Mouse (Mus musculus) cerebellum, adult 2 months (tissue): ENCODE measurements around the gene Mcrip2.

Experiments
- CTCF ChIP-seq: fragments of 200-500 bp; IDR thresholded peaks from 2 replicates; pipeline ENCODE4 v1.5.1; 2011; ENCODE audit warnings: low read depth, mild to moderate bottlenecking, control low read depth, low read length, moderate library complexity, borderline replicate concordance; ENCODE audit not compliant: insufficient read depth
- POLR2A ChIP-seq: fragments of 200-500 bp; IDR thresholded peaks from 2 replicates; pipeline ENCODE4 v1.6.1; 2011; ENCODE audit warnings: low read length, control low read depth, borderline replicate concordance; ENCODE audit not compliant: insufficient read depth

DNA sequence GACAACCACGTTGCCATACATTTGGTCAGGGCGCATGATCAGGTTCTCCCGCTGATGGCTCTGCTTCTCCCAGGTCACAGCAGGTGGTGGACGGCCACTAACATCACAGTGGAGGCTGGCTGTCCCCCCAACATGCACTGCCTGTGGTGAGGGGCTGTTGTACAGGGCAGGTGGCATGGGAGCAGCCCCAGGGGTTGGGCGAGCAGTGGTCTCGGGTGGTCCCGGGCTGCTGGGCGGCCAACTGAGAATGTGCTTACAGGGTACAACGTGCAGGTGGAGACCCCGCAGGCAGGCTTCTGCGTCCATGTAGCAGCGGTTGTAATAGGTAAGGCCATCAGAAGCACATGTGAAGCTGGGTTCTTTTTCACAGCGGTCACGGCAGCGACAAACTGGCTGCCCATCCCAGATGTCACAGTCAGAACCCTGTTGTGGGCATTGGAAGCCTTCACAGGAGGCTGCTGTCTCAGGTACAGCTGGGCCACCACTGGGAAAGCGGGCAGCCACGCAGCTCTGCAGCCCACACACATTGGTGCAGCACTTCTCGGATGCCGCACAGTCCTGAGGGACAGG is 10.1 kb upstream of the Mcrip2 start:
- no peak for TF ChIP-seq POLR2A
- TF ChIP-seq CTCF, result no peak
